Mouse (Mus musculus) left cerebral cortex, postnatal 14 days (tissue): ENCODE results near the gene Grk1. TPM values are rescaled to one million over a fixed set of nuclear protein-coding genes. Genes with fewer than 3 reads are reported as not detected.

Source experiments
- DNase-seq, 2 experiments: peaks; one replicate each; pipeline ENCODE4 v3.0.0; 2021 to 2022; ENCODE audit warnings: low spot score in 2 of 2, mixed read lengths in 1 of 2
- intact Hi-C: fragments of 180-260 bp; cut with DNase I; formaldehyde crosslinking; loops from one replicate; pipeline ENCODE4 v1.15.1; 2025
- total RNA-seq, 2 experiments: library from RNA; stranded (reverse); gene quantifications; 2 replicates each; pipeline ENCODE4 v1.2.3; 2021

Grk1 gene
- total RNA-seq, 2 experiments from 2014 or later = not detected

- no peak for DNase-seq
- intact Hi-C loops = no loop called here
Observed at GRCm38 (mm10) chr8:13419111-13419639, 14.3 kb downstream of the Grk1 start.

DNA sequence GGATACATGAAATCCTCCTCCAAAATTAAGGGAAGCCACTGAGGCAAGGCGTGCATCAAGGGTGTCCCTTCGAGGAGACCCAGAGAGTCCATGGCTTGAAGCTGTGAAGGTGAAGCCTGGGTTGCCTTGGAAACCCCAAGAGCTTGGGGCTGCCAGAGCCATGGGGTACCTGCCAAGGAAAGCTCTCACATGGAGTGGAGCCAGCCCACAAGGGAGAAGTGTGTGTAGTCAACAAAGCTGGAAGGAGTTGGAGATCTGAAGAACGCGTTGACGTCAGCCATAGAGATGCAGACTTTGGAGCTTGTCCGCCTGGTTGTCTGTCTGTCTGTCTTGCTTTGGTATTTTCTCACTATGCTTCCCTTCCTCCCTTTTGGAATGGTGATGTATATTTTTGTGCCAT is 16.1 kb downstream of the Grk1 start:
- DNase-seq = peak; percentile 26 to 52
- intact Hi-C loops = no loop called here

DNA sequence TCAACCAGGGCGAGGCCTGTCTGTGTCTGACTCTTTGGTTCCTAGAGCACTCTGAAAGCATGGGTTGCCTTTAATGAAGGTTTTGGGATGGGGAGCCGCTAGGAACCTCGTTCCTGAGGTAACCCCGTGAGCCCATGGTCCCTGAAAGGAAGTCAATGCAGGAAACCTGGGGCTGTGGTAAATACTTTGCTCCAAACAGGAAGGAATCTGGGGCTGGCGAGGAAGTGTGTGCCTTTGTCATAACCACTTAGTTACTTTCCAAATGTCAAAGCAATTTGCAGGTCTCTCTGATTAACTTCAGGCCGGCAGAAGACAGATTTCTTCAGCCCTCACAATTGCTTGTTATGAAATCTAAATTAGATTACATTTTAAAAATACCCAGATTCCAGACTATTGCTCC is 22.5 kb downstream of the Grk1 start:
- DNase-seq = no peak
- intact Hi-C loops = no loop called here

DNA sequence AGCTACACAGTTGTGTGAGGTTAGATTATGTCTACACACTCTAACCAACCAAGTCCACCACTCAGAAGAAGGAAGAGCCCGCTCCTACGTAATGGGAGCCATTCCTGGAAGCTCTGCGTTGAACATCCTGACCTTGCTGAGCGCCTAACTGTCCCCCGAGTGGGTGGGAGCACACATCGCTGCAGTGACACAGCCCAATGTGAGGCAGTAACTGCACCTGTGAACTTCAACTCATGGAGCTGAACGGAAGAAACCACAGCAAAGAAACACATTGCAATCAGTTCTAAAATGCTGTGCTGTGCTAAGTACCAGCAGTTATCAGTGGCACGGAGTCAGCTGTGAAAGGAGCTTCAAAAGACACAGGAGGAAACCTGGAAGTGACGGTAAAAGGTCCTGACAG is 23.3 kb downstream of the Grk1 start:
- no peak for DNase-seq
- intact Hi-C loops = no loop called here

DNA sequence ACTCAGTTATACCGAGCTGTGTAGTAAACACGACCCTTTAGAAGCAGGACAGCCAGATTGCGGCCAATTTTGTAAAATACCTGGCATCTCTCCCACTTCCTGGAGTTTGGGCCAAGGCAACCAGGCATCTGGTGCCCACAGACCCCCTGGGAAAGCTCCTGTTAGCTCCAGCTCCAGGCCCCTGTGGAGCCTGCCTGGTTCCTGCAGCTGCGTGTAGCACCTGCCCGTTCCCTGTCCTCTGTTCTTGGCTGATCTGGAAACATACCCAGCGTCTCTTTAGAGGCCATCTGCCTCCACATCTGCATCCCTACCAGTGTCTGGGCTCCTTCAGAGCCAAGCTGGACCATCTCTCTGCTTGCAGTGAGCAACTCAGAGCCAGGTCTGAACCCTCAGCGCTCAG is 25.5 kb downstream of the Grk1 start:
- peak in 1 of 2 experiments; percentile 5 for DNase-seq

GRCm38 (mm10) chr8:13430866-13431265 is 26.0 kb downstream of the Grk1 start:
- intact Hi-C loops = no loop called here

More for the DNA sequence above, 25.5 kb downstream of the Grk1 start:
- intact Hi-C loops = no loop called here

DNA sequence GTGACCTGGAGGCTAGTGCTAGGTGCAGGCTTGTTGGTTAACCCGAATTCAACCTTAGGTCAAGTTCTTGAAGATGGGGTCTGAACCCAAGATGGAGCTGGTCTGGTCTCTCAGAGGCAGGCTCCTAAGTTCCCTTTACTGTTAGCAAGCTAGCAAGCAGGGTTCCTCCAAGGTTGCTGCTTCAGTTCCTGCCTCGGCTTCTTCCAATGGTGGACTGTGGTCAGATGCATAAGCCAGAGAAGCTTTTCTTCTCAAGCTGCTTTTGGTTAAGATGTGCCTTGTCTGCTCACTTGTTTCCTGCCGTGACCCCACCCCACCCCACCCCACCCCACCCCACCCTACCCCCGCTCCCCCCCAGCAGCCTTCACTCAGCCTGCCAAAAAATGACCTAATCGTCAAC is 28.2 kb downstream of the Grk1 start:
- intact Hi-C loops = no loop called here
- no peak for DNase-seq

More at GRCm38 (mm10) chr8:13430866-13431265, 26.0 kb downstream of the Grk1 start:
- DNase-seq = no peak

GRCm38 (mm10) chr8:13434889-13435288 is 30.0 kb downstream of the Grk1 start, which contains the start of gene Tmem255b:
TSS of gene Tmem255b (plus strand) at chr8:13435189.
- no peak for DNase-seq
- intact Hi-C loops = no loop called here

- no peak for DNase-seq
Observed at GRCm38 (mm10) chr8:13436052-13436451, 31.2 kb downstream of the Grk1 start.

GRCm38 (mm10) chr8:13437531-13437930 is 32.6 kb downstream of the Grk1 start:
- intact Hi-C loops = no loop called here
- no peak for DNase-seq

More at GRCm38 (mm10) chr8:13436052-13436451, 31.2 kb downstream of the Grk1 start:
- intact Hi-C loops = no loop called here

GRCm38 (mm10) chr8:13442152-13442551 is 37.3 kb downstream of the Grk1 start:
- DNase-seq = no peak
- intact Hi-C loops = no loop called here

DNA sequence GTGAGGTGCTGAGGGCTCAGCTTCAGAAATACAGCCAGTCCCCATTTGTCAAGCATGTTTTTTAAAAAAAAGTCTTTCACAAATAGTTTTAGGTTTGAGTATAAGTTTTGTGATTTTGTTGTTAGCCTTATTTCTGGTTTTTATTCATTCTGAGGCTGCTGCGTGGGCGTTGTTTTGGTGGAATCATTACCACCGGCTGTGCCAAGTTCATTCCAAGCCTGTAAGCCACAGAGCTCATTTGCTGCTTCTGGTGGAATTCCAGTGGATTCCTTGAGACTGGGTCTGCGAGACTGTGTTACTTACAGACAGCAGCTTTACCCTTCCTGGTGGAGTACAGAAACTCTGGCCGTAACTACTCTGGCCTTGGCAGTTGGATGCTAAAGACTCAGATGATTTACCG is 41.6 kb downstream of the Grk1 start:
- intact Hi-C loops = no loop called here
- DNase-seq = no peak

GRCm38 (mm10) chr8:13448145-13448544 is 43.3 kb downstream of the Grk1 start:
- no peak for DNase-seq
- intact Hi-C loops = no loop called here

DNA sequence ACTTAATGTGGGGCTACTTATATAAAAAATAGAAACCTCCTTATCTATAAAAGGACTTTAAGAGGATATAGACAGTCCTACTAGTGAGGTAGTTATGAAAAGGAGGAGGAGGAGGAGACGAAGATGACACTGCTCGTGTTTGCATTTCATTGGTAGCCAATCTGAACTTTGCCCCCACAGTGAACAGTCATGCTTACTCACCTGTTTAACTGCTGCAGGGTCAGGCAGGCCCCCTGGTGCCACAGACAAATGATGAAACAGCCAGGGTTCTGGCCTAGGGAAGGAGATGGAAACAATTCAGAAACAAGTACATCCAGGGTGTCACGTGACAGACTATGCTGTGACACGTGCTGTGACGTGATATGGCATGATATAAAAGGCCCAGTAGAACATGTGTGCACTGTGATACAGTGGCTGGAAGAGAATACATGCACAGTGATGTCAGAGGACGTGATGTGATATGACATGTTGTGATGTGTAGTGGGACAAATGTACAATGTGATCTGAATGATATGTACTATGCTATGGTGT is 46.9 kb downstream of the Grk1 start:
- intact Hi-C loops = no loop called here
- no peak for DNase-seq

DNA sequence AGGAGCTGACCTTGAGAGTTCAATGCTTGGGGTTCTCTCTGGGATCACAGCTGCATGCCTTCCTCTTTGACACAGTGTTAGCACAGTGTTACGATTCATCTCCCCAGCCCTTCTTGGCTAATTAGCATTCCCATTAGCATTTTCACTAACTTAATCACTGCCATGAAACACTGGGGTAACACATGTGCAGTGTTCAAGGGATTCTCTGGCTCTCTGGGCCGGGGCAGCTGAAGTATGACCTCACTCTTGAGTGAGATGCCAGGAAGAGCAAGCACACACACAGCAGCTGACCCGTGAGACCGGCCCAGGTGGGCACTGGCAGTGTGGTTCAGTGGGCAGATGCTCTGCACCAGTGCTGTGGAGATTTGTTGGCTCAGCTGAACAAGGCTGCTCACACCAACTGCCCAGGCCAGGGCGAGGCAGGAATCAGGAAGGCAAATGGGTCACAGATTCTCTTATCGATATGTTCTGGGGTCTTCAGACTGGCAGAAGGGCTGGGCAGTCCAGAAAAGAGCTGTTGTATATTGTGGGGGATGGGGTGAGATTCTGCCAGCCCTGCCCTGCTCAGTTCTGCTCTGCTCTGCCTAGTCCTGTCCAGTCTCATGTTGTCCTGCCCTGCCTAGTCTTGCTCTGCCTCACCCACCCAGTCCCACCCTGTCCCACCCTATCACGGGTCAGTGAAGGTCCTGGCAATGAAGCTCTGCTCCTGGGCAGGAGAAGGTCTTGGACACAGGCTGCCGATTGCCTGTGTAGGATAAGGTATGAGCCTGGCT is 49.6 kb downstream of the Grk1 start:
- DNase-seq = peak; percentile 37 to 61
- intact Hi-C loops = loop anchor here (5.0 kb wide), 1 partner anchor 93 kb away; no protein-coding TSS in a partner anchor

DNA sequence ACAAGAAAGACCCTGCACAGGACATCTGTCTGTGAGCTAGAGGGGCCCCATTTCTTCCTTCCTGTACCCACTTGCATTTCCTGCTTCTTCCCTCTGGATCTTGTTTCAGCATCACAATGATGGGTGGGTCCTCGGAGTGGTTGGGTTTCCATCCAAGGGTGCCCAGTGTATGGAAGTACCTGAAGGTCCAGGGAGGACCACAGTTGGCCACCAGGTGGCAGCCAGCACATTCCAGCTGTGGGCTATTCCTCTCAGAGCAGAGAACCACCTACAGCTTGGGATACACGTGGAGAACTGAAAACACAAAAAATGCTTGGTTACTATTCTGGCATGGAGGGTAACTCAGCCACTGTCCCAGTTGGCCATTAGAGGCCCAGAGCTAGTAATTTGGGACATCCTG is 50.4 kb downstream of the Grk1 start:
- intact Hi-C loops = loop anchor here (5.0 kb wide), 1 partner anchor 92 kb away; no protein-coding TSS in a partner anchor
- DNase-seq = peak; percentile 68 to 69

DNA sequence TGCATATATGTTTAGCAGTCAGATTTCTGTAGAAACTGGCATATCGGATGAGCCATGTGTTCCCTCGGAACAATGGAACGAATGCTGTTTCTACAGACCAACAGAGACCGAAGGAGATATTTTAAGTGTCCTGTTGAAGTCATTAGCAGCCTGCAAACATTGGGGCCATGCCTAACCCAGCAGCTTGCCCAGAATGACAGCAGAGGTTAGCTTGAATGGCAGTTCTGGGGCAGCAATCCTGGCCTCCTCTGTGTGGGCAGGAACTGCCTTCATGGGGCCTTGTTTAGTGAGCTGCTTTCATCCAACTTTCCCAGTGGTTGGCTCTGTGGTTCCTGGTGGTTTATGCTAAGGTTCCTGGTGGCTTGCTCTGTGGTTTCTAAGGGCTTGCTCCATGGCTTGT is 54.5 kb downstream of the Grk1 start:
- no peak for DNase-seq
- intact Hi-C loops = loop anchor here (5.0 kb wide), 1 partner anchor 88 kb away; no protein-coding TSS in a partner anchor

DNA sequence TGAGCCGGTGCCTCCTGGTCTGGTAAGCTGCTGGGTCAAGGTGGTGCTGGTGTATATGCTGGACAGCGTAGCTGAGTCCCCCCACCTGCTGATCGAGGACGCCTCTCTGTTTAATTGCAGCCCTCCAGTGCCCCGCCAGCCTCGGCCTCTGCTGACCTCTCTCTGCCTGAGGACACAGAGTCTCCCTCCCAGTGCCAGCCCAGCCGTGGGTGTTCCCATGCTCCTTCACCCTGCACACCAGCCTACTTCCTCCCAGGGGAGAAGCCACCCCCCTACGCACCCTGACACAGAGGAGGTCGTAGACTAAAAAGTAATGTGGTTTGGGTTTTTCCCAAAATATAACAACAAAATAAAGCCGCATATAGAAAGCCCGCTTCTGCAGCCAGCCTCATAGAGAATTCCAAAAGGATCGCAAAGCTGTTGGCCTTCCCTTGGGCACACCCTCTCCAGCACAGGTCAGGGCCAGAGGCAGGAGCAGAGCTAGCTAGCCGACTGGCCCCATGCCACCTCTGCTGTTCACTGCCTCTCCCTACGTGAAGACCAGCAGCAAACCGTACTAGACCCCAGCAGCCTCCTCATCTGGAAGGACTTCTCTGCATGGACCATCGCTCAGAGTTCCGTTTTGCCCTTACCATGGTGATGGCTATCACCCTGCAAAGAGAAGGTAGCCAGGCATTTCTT is 56.3 kb downstream of the Grk1 start:
- DNase-seq = no peak
- intact Hi-C loops = no loop called here

DNA sequence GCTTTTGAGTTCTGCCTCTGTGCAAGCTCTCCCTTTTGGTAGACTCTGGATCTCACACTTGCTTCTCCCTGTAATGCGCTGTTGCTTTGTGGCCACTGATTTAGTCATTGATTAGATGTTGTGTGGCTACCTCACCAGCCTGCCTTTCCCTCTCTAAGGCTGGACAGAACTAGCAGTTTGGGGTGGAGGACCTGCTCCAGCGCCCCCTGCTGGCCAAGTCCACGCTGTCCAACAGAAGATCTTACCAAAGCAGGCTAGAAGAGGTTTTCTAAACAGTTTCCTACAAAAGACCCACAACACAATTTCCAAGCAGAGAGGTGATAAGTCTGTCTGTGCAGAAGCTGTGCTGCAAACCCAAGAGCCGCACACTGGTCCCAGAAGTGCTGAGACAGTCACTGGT is 57.0 kb downstream of the Grk1 start:
- peak; percentile 77 to 84 for DNase-seq
- intact Hi-C loops = loop anchor here (2.0 kb wide), 1 partner anchor 49 kb away; no protein-coding TSS in a partner anchor

GRCm38 (mm10) chr8:13462392-13462791 is 57.5 kb downstream of the Grk1 start:
- intact Hi-C loops = loop anchor here (2.0 kb wide), 1 partner anchor 50 kb away; no protein-coding TSS in a partner anchor
- no peak for DNase-seq
